ENCODE assay signal across 9 mouse cellular contexts in genomic region chr2:166398774-166399139, GRCm38 (mm10).
DNase-seq lines count a peak whose midpoint lies in the region; ATAC-seq and TF ChIP-seq lines count a peak whose summit lies in the region.
"Had no signal": no experiment of that assay in that cellular context is flagged by ENCODE, and none has a peak within 500 bp of the region (broad histone marks: within the 10 kb centered on the region; RNA-seq: fewer than 3 reads in every experiment).

No protein-coding gene starts in this region.

- no peak for TF ChIP-seq EP300 in heart, postnatal 0 days (IDR thresholded peaks at IDR 0.05; ENCODE audit: low read depth)

- no peaks in the 10 kb centered on the region for H3K36me3 ChIP-seq in heart, postnatal 0 days (replicated peaks; ENCODE audit: control insufficient read depth, insufficient read depth, low read length)
- no peaks in the 10 kb centered on the region for H3K36me3 ChIP-seq in lung, embryonic 16.5 days (ENCODE audit: control insufficient read depth, insufficient read depth, low read length)
- no peaks in the 10 kb centered on the region for H3K36me3 ChIP-seq in embryonic facial prominence, embryonic 15.5 days
- H3K36me3 ChIP-seq in myocyte (ENCODE audit: control insufficient read depth, insufficient read depth), result no peaks in the 10 kb centered on the region
- H3K36me3 ChIP-seq: forebrain, embryonic 15.5 days had no signal

- no peaks in the 10 kb centered on the region for H3K27me3 ChIP-seq in heart, postnatal 0 days (ENCODE audit: control insufficient read depth, insufficient read depth, low read length)
- no peaks in the 10 kb centered on the region for H3K27me3 ChIP-seq in lung, embryonic 16.5 days (ENCODE audit: control insufficient read depth, insufficient read depth, low read depth, low read length)
- H3K27me3 ChIP-seq in embryonic facial prominence, embryonic 15.5 days, result no peaks in the 10 kb centered on the region
- H3K27me3 ChIP-seq in myocyte (ENCODE audit: control insufficient read depth, insufficient read depth, insufficient read length), result no peaks in the 10 kb centered on the region

- no peaks in the 10 kb centered on the region for H3K9me3 ChIP-seq in heart, postnatal 0 days (replicated peaks; ENCODE audit: control insufficient read depth, low read length)
- H3K9me3 ChIP-seq in lung, embryonic 16.5 days (ENCODE audit: control insufficient read depth, low read length), result no peaks in the 10 kb centered on the region
- H3K9me3 ChIP-seq in embryonic facial prominence, embryonic 15.5 days (replicated peaks), result no peaks in the 10 kb centered on the region
- H3K9me3 ChIP-seq: forebrain, embryonic 15.5 days had no signal

- no peaks in the 10 kb centered on the region for H3K79me2 ChIP-seq in myocyte (ENCODE audit: control insufficient read depth, insufficient read depth)

- no peak for TF ChIP-seq POLR2A in lung, adult 2 months (IDR thresholded peaks at IDR 0.05; ENCODE audit: borderline replicate concordance, extremely low read depth, low read depth, low read length)
- no peak for TF ChIP-seq POLR2A in myocyte (IDR thresholded peaks at IDR 0.05; ENCODE audit: insufficient read length, low read depth)

- H3K27ac ChIP-seq in heart, postnatal 0 days (ENCODE audit: low read depth), result peak overlapping the region; percentile 97
- no peak overlapping the region for H3K27ac ChIP-seq in lung, embryonic 16.5 days (ENCODE audit: low read length)
- H3K27ac ChIP-seq in embryonic facial prominence, embryonic 15.5 days (replicated peaks), result peak overlapping the region; percentile 58
- H3K27ac ChIP-seq: forebrain, embryonic 15.5 days had no signal

- no peak overlapping the region for H3ac ChIP-seq in myocyte (ENCODE audit: control insufficient read depth, insufficient read length)

- no peak for DNase-seq in heart, postnatal 0 days (ENCODE audit: low spot score)
- DNase-seq in heart, adult 8-10 months (ENCODE audit: low spot score), result no peak
- no peak for DNase-seq in lung, adult 2 months
- no peak for DNase-seq in left cerebral cortex, postnatal 4 days
- DNase-seq in left cerebral cortex, adult 9 months (ENCODE audit: low spot score in 2 of 2), result no peak

- 50% methylated on average over 5 of the region's 5 CpGs for WGBS in heart, postnatal 0 days
- WGBS in lung, embryonic 16.5 days, result 44% methylated on average over 5 of the region's 5 CpGs
- 65% methylated on average over 5 of the region's 5 CpGs for WGBS in lung, adult 2 months
- WGBS in embryonic facial prominence, embryonic 15.5 days, result 51% methylated on average over 5 of the region's 5 CpGs

- intact Hi-C loops in left cerebral cortex, postnatal 4 days (cut with DNase I), result no loop called here

- peak overlapping the region; percentile 43; the same call in 1 of the 2 replicates for H3K9ac ChIP-seq in heart, postnatal 0 days (replicated peaks; ENCODE audit: low read depth, low read length)
- H3K9ac ChIP-seq in lung, embryonic 16.5 days (ENCODE audit: low read length), result no peak overlapping the region
- H3K9ac ChIP-seq in embryonic facial prominence, embryonic 15.5 days, result no peak overlapping the region
- H3K9ac ChIP-seq: forebrain, embryonic 15.5 days had no signal

- H3K4me1 ChIP-seq in heart, postnatal 0 days (ENCODE audit: control insufficient read depth, insufficient read depth), result peaks cover 37% of the 10 kb centered on the region
- peaks cover 7% of the 10 kb centered on the region; the same call in 1 of the 2 replicates for H3K4me1 ChIP-seq in lung, embryonic 16.5 days (replicated peaks; ENCODE audit: control insufficient read depth, insufficient read depth, low read length)
- no peaks in the 10 kb centered on the region for H3K4me1 ChIP-seq in lung, adult 2 months (ENCODE audit: control insufficient read depth, insufficient read depth, low read length)
- H3K4me1 ChIP-seq in embryonic facial prominence, embryonic 15.5 days, result peaks cover 31% of the 10 kb centered on the region

- TF ChIP-seq CTCF in heart, postnatal 0 days (IDR thresholded peaks at IDR 0.05; ENCODE audit: low read depth), result no peak
- TF ChIP-seq CTCF in lung, adult 2 months (IDR thresholded peaks at IDR 0.05; ENCODE audit: insufficient read depth, low read length), result no peak

- ATAC-seq in heart, postnatal 0 days (ENCODE audit: insufficient read depth, low read depth), result no peak
- ATAC-seq in lung, embryonic 16.5 days (ENCODE audit: low read depth), result peak; percentile 11; the same call in 1 of the 2 replicates
- ATAC-seq in embryonic facial prominence, embryonic 15.5 days (ENCODE audit: insufficient number of reproducible peaks, low FRiP score, low TSS enrichment, low read depth), result no peak
- ATAC-seq: forebrain, embryonic 15.5 days had no signal

- no peak overlapping the region for H3K4me2 ChIP-seq in heart, postnatal 0 days (ENCODE audit: low read depth, low read length)
- H3K4me2 ChIP-seq in lung, embryonic 16.5 days (ENCODE audit: low read depth, low read length), result no peak overlapping the region
- H3K4me2 ChIP-seq in embryonic facial prominence, embryonic 15.5 days (replicated peaks), result no peak overlapping the region
- peak overlapping the region; percentile 28 for H3K4me2 ChIP-seq in myocyte (ENCODE audit: low read depth)
- H3K4me2 ChIP-seq: forebrain, embryonic 15.5 days had no signal

- H3K4me3 ChIP-seq in heart, postnatal 0 days (ENCODE audit: low read depth, low read length), result no peak overlapping the region
- no peak overlapping the region for H3K4me3 ChIP-seq in lung, embryonic 16.5 days (ENCODE audit: low read length)
- no peak overlapping the region for H3K4me3 ChIP-seq in lung, adult 2 months (replicated peaks; ENCODE audit: extremely low read depth, low read depth, low read length)
- H3K4me3 ChIP-seq in embryonic facial prominence, embryonic 15.5 days (replicated peaks), result no peak overlapping the region
- no peak overlapping the region for H3K4me3 ChIP-seq in myocyte
- H3K4me3 ChIP-seq: forebrain, embryonic 15.5 days had no signal

TF ChIP-seq in myocyte, 11 proteins besides CTCF, POLR2A, EP300 and RAD21:
- no peak for TF ChIP-seq USF1 (IDR thresholded peaks at IDR 0.05; ENCODE audit: low read depth)
- no peak for TF ChIP-seq E2F4 (IDR thresholded peaks at IDR 0.05; ENCODE audit: insufficient read depth)
- no peak for TF ChIP-seq CEBPB (IDR thresholded peaks at IDR 0.05; ENCODE audit: insufficient read depth, poor library complexity, severe bottlenecking)
- no peak for TF ChIP-seq MAX (IDR thresholded peaks at IDR 0.05; ENCODE audit: low read depth)
- no peak for TF ChIP-seq SRF (IDR thresholded peaks at IDR 0.05; ENCODE audit: control insufficient read depth, insufficient read length, low read depth)
- no peak for TF ChIP-seq MYOD1 (IDR thresholded peaks at IDR 0.05; ENCODE audit: control insufficient read depth in 1 of 3, insufficient read length in 2 of 3, low read depth in 2 of 3)
- no peak for TF ChIP-seq REST (IDR thresholded peaks at IDR 0.05; ENCODE audit: insufficient read depth, insufficient read length)
- TF ChIP-seq MYOG (IDR thresholded peaks at IDR 0.05; ENCODE audit: control insufficient read depth in 1 of 3, insufficient read depth in 1 of 3, insufficient read length in 2 of 3, low read depth in 2 of 3), result no peak
- TF ChIP-seq TCF3 (IDR thresholded peaks at IDR 0.05; ENCODE audit: insufficient read length, low read depth), result no peak
- TF ChIP-seq TCF12 (IDR thresholded peaks at IDR 0.05; ENCODE audit: insufficient read depth, poor library complexity, severe bottlenecking), result no peak
- no peak for TF ChIP-seq POLR2AphosphoS2 (IDR thresholded peaks at IDR 0.05; ENCODE audit: insufficient read length, low read depth)
